Mouse (Mus musculus) frontal cortex, postnatal 14 days (tissue): ENCODE results near the gene Rpl14.
A peak's percentile ranks its signal among the peaks of the same experiment; 100 is the strongest.

Experiments
- DNase-seq, 2 experiments: peaks; one replicate each; pipeline ENCODE4 v3.0.0; 2022; ENCODE audit warnings: low spot score in 2 of 2

Rpl14 gene

DNA sequence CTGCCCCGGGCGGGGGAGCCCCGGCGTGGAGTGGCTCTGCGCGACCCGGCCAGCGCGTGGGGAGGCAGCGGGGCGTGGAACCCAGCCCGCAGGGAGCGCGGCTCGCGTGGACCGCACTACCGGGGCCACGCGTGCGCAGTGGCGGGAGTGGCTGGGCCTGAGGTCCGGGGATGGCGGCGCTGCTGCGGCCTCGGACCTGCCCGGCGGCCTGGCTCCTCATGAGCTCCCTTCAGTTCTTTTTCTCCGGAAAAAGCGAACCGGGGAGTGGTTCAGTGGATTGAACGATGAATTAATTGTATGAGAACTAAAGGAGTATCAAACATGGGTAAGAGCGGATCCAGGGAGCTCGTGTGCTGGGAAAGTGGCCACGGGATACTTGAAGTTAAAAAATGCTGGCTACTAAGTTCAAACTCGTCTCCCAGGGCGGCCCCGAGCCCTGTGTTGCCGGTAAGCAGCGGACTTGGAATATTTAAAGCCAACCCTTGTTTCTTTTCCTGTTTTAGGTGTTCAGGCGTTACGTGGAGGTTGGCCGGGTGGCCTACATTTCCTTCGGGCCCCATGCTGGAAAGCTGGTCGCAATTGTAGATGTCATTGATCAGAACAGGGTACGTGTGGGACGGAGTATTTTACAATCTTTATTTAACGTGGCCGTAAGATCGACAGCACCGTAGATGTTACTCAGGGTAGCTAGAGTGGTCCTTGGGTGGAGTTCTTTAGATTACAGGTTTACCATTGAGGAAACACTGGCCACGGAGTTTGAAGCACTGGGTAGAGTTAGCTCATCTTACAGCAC is 545 bp downstream of the Rpl14 start:
- no peak for DNase-seq

DNA sequence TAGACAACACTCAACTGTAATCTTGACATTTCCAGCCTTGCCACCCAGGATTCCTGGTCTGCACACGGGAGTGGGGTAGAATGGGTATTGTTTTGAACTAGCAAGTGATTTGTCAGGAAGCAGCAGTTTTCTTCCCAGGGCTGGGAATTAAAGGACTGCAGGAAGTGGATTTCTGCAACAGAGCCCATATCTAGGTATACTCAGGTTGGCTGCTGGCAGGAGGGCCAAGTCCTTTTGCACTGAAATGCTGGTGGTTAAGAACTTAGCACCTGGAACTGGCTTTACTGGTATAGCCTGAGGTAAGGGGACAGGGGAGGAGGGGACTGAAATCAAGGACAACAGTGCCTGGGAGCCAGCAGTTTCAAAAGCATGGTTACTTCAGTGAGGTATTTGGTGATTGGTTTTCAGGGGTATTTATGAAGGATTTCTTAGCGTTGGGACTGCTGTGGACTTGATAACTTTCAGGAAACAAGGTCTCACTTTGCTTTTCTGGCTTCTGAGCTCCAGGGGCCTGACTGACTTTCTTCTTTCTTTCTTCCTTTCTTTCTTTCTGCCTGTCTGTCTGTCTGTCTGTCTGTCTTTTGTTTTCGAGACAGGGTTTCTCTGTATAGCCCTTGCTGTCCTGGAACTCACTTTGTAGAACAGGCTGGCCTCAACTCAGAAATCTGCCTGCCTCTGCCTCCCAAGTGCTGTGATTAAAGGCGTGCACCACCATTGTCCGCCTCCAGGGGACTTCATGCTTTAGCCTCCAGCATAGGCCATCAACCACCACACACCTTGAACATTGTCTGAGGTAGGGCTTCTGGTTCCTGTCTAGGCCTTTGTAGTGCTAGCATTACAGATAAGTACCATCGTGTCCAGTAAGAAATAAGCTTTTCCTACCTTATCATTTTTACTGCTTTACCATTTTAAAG is 4.8 kb downstream of the Rpl14 start:
- DNase-seq: no peak

- DNase-seq: no peak
Observed at GRCm38 (mm10) chr9:120576662-120577013, 5.4 kb downstream of the Rpl14 start.

GRCm38 (mm10) chr9:120577133-120577651 is 5.9 kb downstream of the Rpl14 start:
- peak; percentile 70 to 78 for DNase-seq

DNA sequence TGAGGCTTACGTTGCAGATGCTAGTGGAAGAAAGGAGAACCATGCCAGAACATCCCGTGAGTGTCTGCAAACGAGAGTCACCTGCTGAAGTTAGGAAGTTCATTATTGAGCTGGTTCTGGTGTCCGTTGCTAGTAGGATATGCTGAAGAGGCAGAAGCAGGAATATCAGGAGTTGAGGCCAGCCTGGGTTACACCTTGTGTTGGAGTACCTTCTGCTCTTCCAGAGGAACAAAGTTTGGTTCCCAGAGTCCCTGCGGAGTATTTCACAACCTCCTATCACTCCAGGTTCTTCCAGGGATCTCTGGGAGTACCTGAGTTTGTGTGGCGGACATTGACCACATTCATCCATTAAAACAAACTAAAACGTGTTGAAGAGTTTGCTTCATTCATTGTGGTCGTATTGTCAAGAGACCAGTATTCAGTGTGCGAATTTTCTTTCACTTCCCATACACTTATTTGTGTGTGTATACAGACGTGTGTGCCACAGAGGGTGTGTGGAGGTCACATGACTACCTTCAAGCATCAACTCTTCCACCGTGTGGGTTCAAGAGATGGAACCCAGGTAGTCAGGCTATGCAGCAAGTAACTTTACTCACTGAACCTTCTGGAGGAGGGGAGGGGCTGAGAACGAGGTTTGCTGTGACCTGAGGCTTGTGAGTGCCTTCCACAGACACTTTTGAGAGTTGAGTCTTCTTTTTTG is 6.6 kb downstream of the Rpl14 start:
- no peak for DNase-seq

DNA sequence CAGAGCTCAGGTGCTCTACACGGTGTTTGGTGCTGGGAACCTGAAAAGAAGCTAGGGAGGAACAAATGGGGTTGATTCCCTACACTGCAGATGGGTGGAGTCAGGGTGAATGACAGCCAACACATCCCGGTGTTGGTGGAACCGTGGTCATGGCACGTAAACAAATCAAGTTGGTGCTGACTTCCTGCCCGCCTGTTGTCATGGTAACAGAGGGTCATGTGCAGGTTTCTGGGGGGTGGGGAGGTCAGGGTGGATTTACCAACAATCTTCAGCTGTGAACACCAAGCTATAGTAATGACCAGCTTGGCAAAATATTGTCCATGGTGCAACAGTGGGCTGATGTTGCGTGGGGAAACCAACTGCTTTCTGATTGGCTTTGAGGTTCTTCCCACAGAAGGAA is 7.5 kb downstream of the Rpl14 start:
- no peak for DNase-seq

- no peak for DNase-seq
Observed at GRCm38 (mm10) chr9:120579808-120580207, 8.6 kb downstream of the Rpl14 start.

GRCm38 (mm10) chr9:120581941-120582618 is 10.8 kb downstream of the Rpl14 start:
- DNase-seq: no peak

- DNase-seq: peak; percentile 78 to 80
Observed at GRCm38 (mm10) chr9:120582619-120583308, 11.5 kb downstream of the Rpl14 start.

DNA sequence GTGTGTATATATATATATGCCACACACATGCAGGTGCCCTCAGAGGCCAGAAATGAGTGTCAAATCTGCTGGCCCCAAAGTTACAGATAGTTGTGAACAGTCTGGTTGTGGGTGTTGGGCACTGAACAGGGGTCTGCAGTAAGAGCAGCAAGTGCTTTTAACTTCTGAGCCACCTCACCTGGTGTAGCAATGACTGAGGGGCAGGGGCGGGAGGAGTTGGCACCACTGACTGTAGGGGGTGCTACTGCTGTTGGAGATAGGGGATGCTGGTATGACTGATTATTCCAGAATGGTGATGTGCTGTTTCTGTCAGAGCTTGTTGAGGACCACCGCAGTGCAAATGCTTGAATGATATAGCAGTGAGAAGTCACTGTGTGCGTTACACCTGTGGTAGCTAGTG is 12.1 kb downstream of the Rpl14 start:
- no peak for DNase-seq

DNA sequence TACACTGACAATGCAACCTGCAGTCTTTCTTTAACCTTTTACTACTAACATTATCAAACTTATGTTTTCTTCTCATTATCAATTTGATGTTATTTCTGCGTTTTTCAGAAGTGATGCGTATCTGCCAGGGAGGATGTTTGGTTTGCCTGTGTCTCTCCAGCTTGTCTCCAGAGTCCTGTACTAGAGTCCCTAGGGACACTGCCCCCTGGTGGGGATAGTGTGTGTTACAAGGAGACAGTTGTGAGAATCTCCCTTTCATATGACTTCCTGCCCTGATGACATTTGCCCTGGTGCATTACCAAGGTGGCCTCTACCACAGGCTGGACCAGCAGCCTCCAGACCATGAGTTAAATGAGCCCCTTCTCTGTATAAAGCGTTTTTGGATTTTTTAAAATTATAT is 15.3 kb downstream of the Rpl14 start:
- DNase-seq: peak in 1 of 2 experiments; percentile 67

DNA sequence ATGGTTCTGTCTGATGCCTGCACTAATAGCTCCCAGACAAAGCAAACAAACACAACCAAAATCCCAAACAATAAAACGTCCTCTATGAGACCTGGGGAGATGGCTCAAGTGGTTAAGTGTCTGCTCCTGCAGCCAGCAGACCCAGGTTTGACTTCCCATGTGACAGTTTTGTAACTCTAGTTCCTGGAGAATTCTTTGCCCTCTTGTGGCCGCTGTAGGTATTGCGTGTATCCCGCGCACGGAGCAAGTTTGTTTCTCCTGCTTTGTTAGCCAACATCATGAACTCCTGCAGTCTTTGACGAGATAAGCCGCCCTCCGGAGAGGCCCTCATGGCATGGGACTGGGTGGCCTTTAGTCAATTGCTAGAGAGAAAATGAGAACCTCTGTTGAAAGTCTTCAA is 20.2 kb downstream of the Rpl14 start:
- DNase-seq: peak in 1 of 2 experiments; percentile 77

DNA sequence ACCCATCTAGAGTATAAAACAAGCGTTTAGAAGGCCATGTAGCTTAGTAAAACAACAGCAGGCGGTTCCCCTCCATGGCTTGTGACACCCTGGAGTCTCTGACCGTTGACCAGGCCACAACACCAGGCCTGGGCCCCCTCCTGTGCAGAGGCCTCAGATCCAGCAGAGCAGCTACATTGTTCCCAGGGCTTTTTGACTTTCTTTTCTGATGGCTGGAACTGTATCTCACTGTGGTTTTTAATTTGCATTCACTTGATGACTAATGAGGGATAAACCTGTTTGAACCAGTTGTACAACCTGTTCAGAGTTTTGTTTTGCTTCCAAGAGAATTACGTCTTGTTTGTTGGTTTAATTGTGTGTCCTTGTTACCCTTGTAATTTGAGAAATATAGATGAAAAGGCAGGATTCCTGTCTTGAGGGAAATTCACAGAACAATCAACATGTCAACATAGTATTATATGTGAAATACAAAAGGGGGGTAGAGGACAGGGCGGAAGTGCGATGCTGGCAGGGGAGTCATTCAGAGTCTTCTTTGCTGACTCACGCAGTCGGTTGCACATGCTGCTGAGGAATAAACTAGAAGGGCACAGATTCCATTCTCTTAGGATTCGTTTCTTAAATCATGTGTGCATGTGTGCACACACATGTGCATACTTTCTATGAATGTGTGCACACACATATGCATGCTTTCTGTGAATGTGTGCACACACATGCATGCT is 22.3 kb downstream of the Rpl14 start:
- no peak for DNase-seq

DNA sequence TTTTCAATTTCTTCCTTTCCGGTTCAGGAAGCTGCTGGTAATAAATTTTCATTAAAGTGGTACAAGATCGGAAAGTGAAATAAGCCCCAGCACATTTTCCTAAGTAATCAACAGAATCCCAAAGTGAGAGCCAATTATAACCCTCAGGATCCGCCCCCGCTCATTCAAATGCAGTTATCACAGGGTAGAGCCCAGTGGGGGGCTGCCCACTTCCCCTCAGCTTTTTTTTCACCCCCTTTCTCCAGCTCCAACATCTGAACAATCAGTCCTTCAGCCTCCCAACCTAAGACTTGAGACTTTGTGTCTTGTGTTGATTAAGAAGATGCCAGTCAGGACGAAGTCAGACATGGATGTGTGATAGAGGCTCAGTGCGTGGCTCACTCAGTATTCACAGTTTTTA is 23.6 kb downstream of the Rpl14 start:
- no peak for DNase-seq

DNA sequence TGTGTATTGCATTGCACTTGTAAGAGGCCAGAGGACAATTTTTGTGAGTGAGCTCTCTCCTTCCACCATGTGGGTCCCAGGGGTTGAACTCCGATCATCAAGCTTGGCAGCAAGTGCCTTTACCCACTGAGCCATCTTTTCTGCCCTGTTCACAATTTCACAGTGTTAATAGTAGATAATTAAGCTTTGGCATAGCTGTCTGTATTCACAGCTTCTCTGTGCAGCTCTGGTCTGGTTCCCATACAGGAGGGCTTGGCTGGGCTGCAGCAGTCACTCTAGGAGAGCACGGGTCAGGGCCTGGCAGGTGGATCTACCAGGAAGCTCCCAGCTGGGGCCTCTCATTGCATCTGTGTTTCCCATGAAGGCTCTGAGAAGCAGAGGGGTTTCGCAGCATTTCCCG is 24.1 kb downstream of the Rpl14 start:
- no peak for DNase-seq

GRCm38 (mm10) chr9:120601488-120602171 is 30.4 kb downstream of the Rpl14 start:
- DNase-seq: peak in 1 of 2 experiments; percentile 74

- no peak for DNase-seq
Observed at GRCm38 (mm10) chr9:120602172-120602838, 31.1 kb downstream of the Rpl14 start.

GRCm38 (mm10) chr9:120602839-120603511 is 31.7 kb downstream of the Rpl14 start:
- DNase-seq: peak; percentile 78 to 85
